Mouse (Mus musculus) midbrain, embryonic 12.5 days (tissue): Measurements from ENCODE around the gene Ankrd24. TPM values are rescaled to one million over a fixed set of nuclear protein-coding genes. Genes with fewer than 3 reads are reported as not detected.
"Not testable (repeated sequence)": the region's sequence is repeated elsewhere in the genome, so short reads cannot be mapped to it uniquely, and the experiment has no call there.

Experiments used
- ATAC-seq: fragments of 200-750 bp; cut with Nextera tagmentation; 2 replicates; pipeline ENCODE4 v1.8.0; 2017; ENCODE audit warnings: low read depth, moderate TSS enrichment, moderate library complexity; ENCODE audit not compliant: low FRiP score
- H3K27ac ChIP-seq: fragments of 300-500 bp; sonication (generic); replicated peaks from 2 replicates; pipeline ENCODE4 v1.5.1; 2016; ENCODE audit warnings: mild to moderate bottlenecking
- H3K27me3 ChIP-seq: fragments of 300-500 bp; sonication (generic); 2 replicates; pipeline ENCODE4 v1.6.1; 2016; ENCODE audit warnings: mild to moderate bottlenecking
- H3K36me3 ChIP-seq: fragments of 300-500 bp; sonication (generic); 2 replicates; pipeline ENCODE4 v1.6.1; 2016
- H3K4me1 ChIP-seq: fragments of 300-500 bp; sonication (generic); 2 replicates; pipeline ENCODE4 v1.6.1; 2016
- H3K4me2 ChIP-seq: fragments of 300-500 bp; sonication (generic); replicated peaks from 2 replicates; pipeline ENCODE4 v1.6.1; 2016; ENCODE audit warnings: mild to moderate bottlenecking, moderate library complexity
- H3K4me3 ChIP-seq: fragments of 300-500 bp; sonication (generic); 2 replicates; pipeline ENCODE4 v1.5.1; 2016; ENCODE audit warnings: mild to moderate bottlenecking
- H3K9ac ChIP-seq: fragments of 300-500 bp; sonication (generic); replicated peaks from 2 replicates; pipeline ENCODE4 v1.6.1; 2016; ENCODE audit warnings: mild to moderate bottlenecking, moderate library complexity
- H3K9me3 ChIP-seq: fragments of 300-500 bp; sonication (generic); 2 replicates; pipeline ENCODE4 v1.6.1; 2016; ENCODE audit warnings: mild to moderate bottlenecking
- WGBS: fragments of 180-500 bp; shearing (Covaris S2); methylation state at CpG from one replicate; pipeline ENCODE4 v1.1.7; 2016; 5-methylcytosine and 5-hydroxymethylcytosine counted together
- polyA plus RNA-seq: library from polyadenylated mRNA; unstranded; fragments of >200 nt; fragmentation: Nextera tagmentation; extraction: Ambion mirVana; gene quantifications from 2 replicates; pipeline ENCODE4 v1.2.1, GENCODE M21; 2016

Ankrd24 gene
- polyA plus RNA-seq, 1 experiment from 2014 or later = 7.4 TPM

- Histone ChIP-seq H3K27ac (no peak overlapping the region), H3K9me3 (peaks cover 61% of the 10 kb centered on the region), H3K4me1 (no peaks in the 10 kb centered on the region), H3K4me2 (no peak overlapping the region), H3K9ac (no peak overlapping the region), H3K27me3 (no peaks in the 10 kb centered on the region), H3K36me3 (peaks cover 58% of the 10 kb centered on the region), H3K4me3 (no peak overlapping the region)
- WGBS = 98% methylated on average over 10 of the region's 10 CpGs
- no peak for ATAC-seq
Observed at GRCm38 (mm10) chr10:81655178-81655577, 26.8 kb downstream of the Ankrd24 start.

- H3K36me3 ChIP-seq = peaks cover 52% of the 10 kb centered on the region
- peaks cover 60% of the 10 kb centered on the region for H3K9me3 ChIP-seq
- no peak overlapping the region for H3K4me2 ChIP-seq
- H3K4me3 ChIP-seq = no peak overlapping the region
- no peaks in the 10 kb centered on the region for H3K27me3 ChIP-seq
- 91% methylated on average over 2 of the region's 2 CpGs for WGBS
- H3K27ac ChIP-seq = no peak overlapping the region
- ATAC-seq = no peak
- no peak overlapping the region for H3K9ac ChIP-seq
- H3K4me1 ChIP-seq = no peaks in the 10 kb centered on the region
Observed at GRCm38 (mm10) chr10:81656174-81656573, 27.8 kb downstream of the Ankrd24 start.

DNA sequence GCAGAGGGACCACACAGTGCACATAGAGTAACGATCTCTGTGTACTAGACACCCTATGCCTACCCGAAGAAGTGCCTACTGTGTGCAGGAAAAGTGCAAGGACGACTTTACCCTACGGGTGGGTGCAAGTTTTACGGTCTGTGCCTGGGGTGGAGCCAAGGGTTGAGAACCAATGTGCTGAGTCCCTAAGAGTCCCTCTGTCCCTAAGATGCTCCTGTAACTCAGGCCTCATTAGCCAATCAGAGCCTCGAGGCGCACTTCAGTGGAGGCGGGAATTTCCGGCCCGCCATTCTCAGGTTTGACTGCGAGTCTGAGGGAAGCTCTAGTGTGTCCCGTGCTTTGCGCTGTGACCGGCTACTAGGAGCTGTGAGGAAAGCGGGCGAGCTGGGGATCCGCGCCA lies 58.8 kb downstream of the Ankrd24 start:
- no CpG with 5 or more reads among the region's 18 CpGs for WGBS
- not testable (repeated sequence) for H3K4me2 ChIP-seq, H3K27ac ChIP-seq, H3K4me1 ChIP-seq, H3K27me3 ChIP-seq, H3K4me3 ChIP-seq, H3K9ac ChIP-seq, ATAC-seq, H3K9me3 ChIP-seq, H3K36me3 ChIP-seq

Other genes starting within 250 kb of the Ankrd24 start
- gene Dohh, start 244.1 kb upstream of the Ankrd24 start, polyA plus RNA-seq = 63.5 and 67.2 TPM in 2 replicates
- gene Gm48551, start 244.1 kb upstream of the Ankrd24 start, polyA plus RNA-seq = 4.2 and 5.5 TPM in 2 replicates
- gene Gm48552, start 239.5 kb upstream of the Ankrd24 start, polyA plus RNA-seq = 0.50 and 2.3 TPM in 2 replicates
- 2.1 and 2.8 TPM in 2 replicates for gene Smim24, start 235.5 kb upstream of the Ankrd24 start, polyA plus RNA-seq
- gene Nfic, start 172.9 kb upstream of the Ankrd24 start, polyA plus RNA-seq = 14.7 and 19.7 TPM in 2 replicates
- 37.1 and 44.4 TPM in 2 replicates for gene Celf5, start 145.8 kb upstream of the Ankrd24 start, polyA plus RNA-seq
- gene Ncln, start 132.1 kb upstream of the Ankrd24 start, polyA plus RNA-seq = 66.9 and 68.3 TPM in 2 replicates
- 0.41 and 0.77 TPM in 2 replicates for gene S1pr4, start 128.4 kb upstream of the Ankrd24 start, polyA plus RNA-seq
- 0.58 and 1.0 TPM in 2 replicates for gene Gna15, start 104.3 kb upstream of the Ankrd24 start, polyA plus RNA-seq
- 70.9 and 72.6 TPM in 2 replicates for gene Gna11, start 83.3 kb upstream of the Ankrd24 start, polyA plus RNA-seq
- gene Aes, start 69.1 kb upstream of the Ankrd24 start, polyA plus RNA-seq = 524 and 532 TPM in 2 replicates
- 17.8 and 17.9 TPM in 2 replicates for gene Tle2, start 54.0 kb upstream of the Ankrd24 start, polyA plus RNA-seq
- gene Tle6, start 27.5 kb upstream of the Ankrd24 start, polyA plus RNA-seq = 2.9 and 5.1 TPM in 2 replicates
- 2.5 and 2.6 TPM in 2 replicates for gene BC025920, start 22.3 kb upstream of the Ankrd24 start, polyA plus RNA-seq
- gene Sirt6, start 743 bp upstream of the Ankrd24 start, polyA plus RNA-seq = 52.8 and 54.1 TPM in 2 replicates
- gene Gm10778, start 20.5 kb downstream of the Ankrd24 start, polyA plus RNA-seq = 4.8 and 5.1 TPM in 2 replicates
- gene Zfp433, start 76.3 kb downstream of the Ankrd24 start, polyA plus RNA-seq = 18.2 and 21.1 TPM in 2 replicates
- 15.4 and 15.8 TPM in 2 replicates for gene Gm3055, start 142.6 kb downstream of the Ankrd24 start, polyA plus RNA-seq
- gene Gm4767, start 183.6 kb downstream of the Ankrd24 start, polyA plus RNA-seq = 2.5 and 2.6 TPM in 2 replicates
- 12.5 and 13.1 TPM in 2 replicates for gene Gm32687, start 235.4 kb downstream of the Ankrd24 start, polyA plus RNA-seq